Comparison of ENCODE assay signal across 23 mouse cellular contexts in the genomic region with DNA sequence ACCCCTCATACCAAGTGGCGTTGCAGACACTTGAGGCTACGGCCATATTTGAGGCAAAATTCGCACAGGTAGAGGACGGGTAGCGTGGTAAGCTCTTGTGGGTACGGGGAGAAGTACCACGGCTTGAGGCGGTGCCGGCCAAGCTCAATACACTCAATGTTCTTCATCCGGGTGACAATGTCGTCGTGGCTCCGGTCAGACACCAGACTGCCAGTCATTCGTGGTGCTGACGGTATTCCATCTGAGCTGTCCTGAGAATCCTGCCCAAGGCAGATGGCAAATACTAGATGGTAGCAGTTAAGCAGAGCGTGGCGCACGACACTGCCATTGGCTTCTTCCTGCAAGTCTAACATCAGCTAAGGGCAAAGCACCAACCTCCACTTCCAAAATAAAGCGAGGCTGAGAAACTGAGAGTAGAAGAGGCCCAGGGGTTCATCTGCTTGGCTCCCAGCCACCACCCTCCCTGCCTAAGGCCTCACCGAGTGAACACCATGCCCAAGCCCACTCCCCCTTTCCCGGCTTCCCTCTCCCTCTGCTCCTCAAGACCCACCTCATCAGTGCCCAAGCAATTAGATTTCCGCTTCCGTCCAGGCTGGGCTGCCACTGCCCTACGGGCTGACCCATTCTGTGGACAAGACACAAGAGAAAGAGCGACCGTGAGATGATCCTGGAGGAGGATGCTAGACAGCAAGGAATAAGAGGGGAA. TPM values are rescaled to one million over a fixed set of nuclear protein-coding genes. Genes with fewer than 3 reads are reported as not detected.
DNase-seq lines count a peak whose midpoint lies in the region; ATAC-seq and TF ChIP-seq lines count a peak whose summit lies in the region.
"Had no signal": no experiment of that assay in that cellular context is flagged by ENCODE, and none has a peak within 500 bp of the region (broad histone marks: within the 10 kb centered on the region; RNA-seq: fewer than 3 reads in every experiment).

No protein-coding gene starts in this region.

- DNase-seq in adrenal gland, adult (ENCODE audit: inconsistent age in 2 of 2, low spot score in 1 of 2): peak; percentile 22 to 44
- DNase-seq in adrenal gland, postnatal 14 days: no peak
- DNase-seq in hindbrain, postnatal 0 days (ENCODE audit: low spot score): no peak
- peak; percentile 11 for DNase-seq in right cerebral cortex, postnatal 14 days
- no peak for DNase-seq in right cerebral cortex, postnatal 10 days (ENCODE audit: low spot score in 2 of 2)
- no peak for DNase-seq in forebrain, postnatal 0 days
- DNase-seq: heart, postnatal 10 days; kidney, adult 2 months; lung, embryonic 14.5 days; lung, postnatal 4 days; thymus, adult 18-20 months; thymus, postnatal 4 days had no signal

- no peak overlapping the region for H3K27ac ChIP-seq in hindbrain, embryonic 13.5 days
- no peak overlapping the region for H3K27ac ChIP-seq in hindbrain, postnatal 0 days
- H3K27ac ChIP-seq in neural tube, embryonic 15.5 days (replicated peaks): no peak overlapping the region
- no peak overlapping the region for H3K27ac ChIP-seq in forebrain, postnatal 0 days (ENCODE audit: low read depth, low read length)
- H3K27ac ChIP-seq: stomach, embryonic 15.5 days had no signal

- no peak for ATAC-seq in hindbrain, embryonic 13.5 days (ENCODE audit: low FRiP score)
- no peak for ATAC-seq in hindbrain, postnatal 0 days
- no peak for ATAC-seq in neural tube, embryonic 15.5 days (ENCODE audit: low FRiP score)
- no peak for ATAC-seq in forebrain, postnatal 0 days
- ATAC-seq: forebrain, embryonic 14.5 days; liver, embryonic 12.5 days; Patski had no signal

- 0 out of 2 replicates have a peak, but pooled peaks cover 2% of the 10 kb centered on the region for H3K27me3 ChIP-seq in hindbrain, embryonic 13.5 days
- H3K27me3 ChIP-seq in hindbrain, postnatal 0 days (ENCODE audit: insufficient read depth, low read length): no peaks in the 10 kb centered on the region
- H3K27me3 ChIP-seq in neural tube, embryonic 15.5 days (replicated peaks): no peaks in the 10 kb centered on the region
- H3K27me3 ChIP-seq in forebrain, postnatal 0 days (ENCODE audit: insufficient read depth, low read length): no peaks in the 10 kb centered on the region
- H3K27me3 ChIP-seq: liver, embryonic 12.5 days; Patski; stomach, embryonic 15.5 days had no signal

- no peaks in the 10 kb centered on the region for H3K9me3 ChIP-seq in hindbrain, embryonic 13.5 days
- no peaks in the 10 kb centered on the region for H3K9me3 ChIP-seq in hindbrain, postnatal 0 days (ENCODE audit: low read length)
- H3K9me3 ChIP-seq in neural tube, embryonic 15.5 days (replicated peaks): no peaks in the 10 kb centered on the region
- no peaks in the 10 kb centered on the region for H3K9me3 ChIP-seq in forebrain, postnatal 0 days (ENCODE audit: low read length)
- H3K9me3 ChIP-seq: heart, embryonic 10.5 days; liver, embryonic 12.5 days; stomach, embryonic 15.5 days had no signal

- WGBS in hindbrain, embryonic 13.5 days: 96% methylated on average over 26 of the region's 26 CpGs
- 94% methylated on average over 26 of the region's 26 CpGs for WGBS in hindbrain, postnatal 0 days
- 95% methylated on average over 26 of the region's 26 CpGs for WGBS in neural tube, embryonic 15.5 days
- 91% methylated on average over 26 of the region's 26 CpGs for WGBS in forebrain, postnatal 0 days

- H3K36me3 ChIP-seq in hindbrain, embryonic 13.5 days: peaks cover 61% of the 10 kb centered on the region
- H3K36me3 ChIP-seq in hindbrain, postnatal 0 days (ENCODE audit: insufficient read depth, low read length): peaks cover 50% of the 10 kb centered on the region
- peaks cover 61% of the 10 kb centered on the region for H3K36me3 ChIP-seq in neural tube, embryonic 15.5 days
- peaks cover 60% of the 10 kb centered on the region for H3K36me3 ChIP-seq in forebrain, postnatal 0 days (ENCODE audit: insufficient read depth)

- H3K9ac ChIP-seq in hindbrain, embryonic 13.5 days: peak overlapping the region; percentile 85; the same call in 1 of the 2 replicates
- H3K9ac ChIP-seq in hindbrain, postnatal 0 days (replicated peaks; ENCODE audit: low read length): no peak overlapping the region
- no peak overlapping the region for H3K9ac ChIP-seq in neural tube, embryonic 15.5 days (replicated peaks)
- H3K9ac ChIP-seq in forebrain, postnatal 0 days: no peak overlapping the region
- H3K9ac ChIP-seq: stomach, embryonic 15.5 days had no signal

- peaks cover 48% of the 10 kb centered on the region for H3K4me1 ChIP-seq in hindbrain, embryonic 13.5 days (replicated peaks)
- H3K4me1 ChIP-seq in hindbrain, postnatal 0 days (ENCODE audit: insufficient read depth, low read length): peaks cover 8% of the 10 kb centered on the region
- peaks cover 49% of the 10 kb centered on the region for H3K4me1 ChIP-seq in neural tube, embryonic 15.5 days
- no peaks in the 10 kb centered on the region for H3K4me1 ChIP-seq in forebrain, postnatal 0 days (ENCODE audit: insufficient read depth)

- no peak overlapping the region; the same call in 1 of the 2 replicates for H3K4me3 ChIP-seq in hindbrain, embryonic 13.5 days
- no peak overlapping the region for H3K4me3 ChIP-seq in hindbrain, postnatal 0 days (ENCODE audit: low read length)
- H3K4me3 ChIP-seq in neural tube, embryonic 15.5 days (replicated peaks): no peak overlapping the region
- no peak overlapping the region for H3K4me3 ChIP-seq in forebrain, postnatal 0 days (ENCODE audit: low read depth, low read length)

- H3K4me2 ChIP-seq in hindbrain, embryonic 13.5 days: no peak overlapping the region
- H3K4me2 ChIP-seq in hindbrain, postnatal 0 days (ENCODE audit: low read depth, low read length): no peak overlapping the region
- peak overlapping the region; percentile 72 for H3K4me2 ChIP-seq in neural tube, embryonic 15.5 days
- H3K4me2 ChIP-seq in forebrain, postnatal 0 days (ENCODE audit: low read depth): no peak overlapping the region

- no peak for TF ChIP-seq CTCF in hindbrain, postnatal 0 days (IDR thresholded peaks at IDR 0.05; ENCODE audit: low read depth)
- TF ChIP-seq CTCF in forebrain, postnatal 0 days (IDR thresholded peaks at IDR 0.05; ENCODE audit: low read depth): no peak

RNA-seq across cellular contexts. Expression of a gene that starts 2.2 kb away (rescaled TPM):
- total RNA-seq in adrenal gland, postnatal 14 days (2021): 54.8 and 62.0 TPM in 2 replicates
- polyA plus RNA-seq in hindbrain, embryonic 13.5 days (2015; fragmentation: Nextera tagmentation; extraction: Ambion mirVana): 77.2 and 79.7 TPM in 2 replicates
- total RNA-seq in hindbrain, postnatal 0 days (2014; rRNA removed): 95.2 and 163 TPM in 2 replicates
- 72.0 and 74.0 TPM in 2 replicates for polyA plus RNA-seq in hindbrain, postnatal 0 days (2015; fragmentation: Nextera tagmentation; extraction: Ambion mirVana)
- 64.9 and 66.2 TPM in 2 replicates for polyA plus RNA-seq in neural tube, embryonic 15.5 days (2015; fragmentation: Nextera tagmentation; extraction: Ambion mirVana)
- total RNA-seq in forebrain, postnatal 0 days (2014; rRNA removed): 131 and 150 TPM in 2 replicates
- 62.8 and 72.6 TPM in 2 replicates for polyA plus RNA-seq in forebrain, postnatal 0 days (2015; fragmentation: Nextera tagmentation; extraction: Ambion mirVana)

RNA-seq across cellular contexts. Expression of a gene that starts 6.2 kb away (rescaled TPM):
- 106 and 113 TPM in 2 replicates for total RNA-seq in adrenal gland, postnatal 14 days (2021)
- polyA plus RNA-seq in hindbrain, embryonic 13.5 days (2015; fragmentation: Nextera tagmentation; extraction: Ambion mirVana): 71.2 and 80.6 TPM in 2 replicates
- total RNA-seq in hindbrain, postnatal 0 days (2014; rRNA removed): 33.6 and 40.4 TPM in 2 replicates
- polyA plus RNA-seq in hindbrain, postnatal 0 days (2015; fragmentation: Nextera tagmentation; extraction: Ambion mirVana): 66.4 and 75.4 TPM in 2 replicates
- polyA plus RNA-seq in neural tube, embryonic 15.5 days (2015; fragmentation: Nextera tagmentation; extraction: Ambion mirVana): 68.2 and 81.5 TPM in 2 replicates
- total RNA-seq in forebrain, postnatal 0 days (2014; rRNA removed): 29.0 and 34.1 TPM in 2 replicates
- 49.8 and 59.9 TPM in 2 replicates for polyA plus RNA-seq in forebrain, postnatal 0 days (2015; fragmentation: Nextera tagmentation; extraction: Ambion mirVana)

RNA-seq across cellular contexts. Expression of a gene that starts 29.4 kb away (rescaled TPM):
- total RNA-seq in adrenal gland, postnatal 14 days (2021): 60.7 and 65.1 TPM in 2 replicates
- 30.1 and 35.2 TPM in 2 replicates for polyA plus RNA-seq in hindbrain, embryonic 13.5 days (2015; fragmentation: Nextera tagmentation; extraction: Ambion mirVana)
- 40.1 and 40.8 TPM in 2 replicates for total RNA-seq in hindbrain, postnatal 0 days (2014; rRNA removed)
- 30.3 and 33.1 TPM in 2 replicates for polyA plus RNA-seq in hindbrain, postnatal 0 days (2015; fragmentation: Nextera tagmentation; extraction: Ambion mirVana)
- 31.6 and 39.2 TPM in 2 replicates for polyA plus RNA-seq in neural tube, embryonic 15.5 days (2015; fragmentation: Nextera tagmentation; extraction: Ambion mirVana)
- 23.2 and 34.8 TPM in 2 replicates for total RNA-seq in forebrain, postnatal 0 days (2014; rRNA removed)
- 26.8 and 32.3 TPM in 2 replicates for polyA plus RNA-seq in forebrain, postnatal 0 days (2015; fragmentation: Nextera tagmentation; extraction: Ambion mirVana)

RNA-seq across cellular contexts. Expression of a gene that starts 40.0 kb away (rescaled TPM):
- total RNA-seq in adrenal gland, postnatal 14 days (2021): 7.3 and 8.0 TPM in 2 replicates
- 2.2 and 2.9 TPM in 2 replicates for polyA plus RNA-seq in hindbrain, embryonic 13.5 days (2015; fragmentation: Nextera tagmentation; extraction: Ambion mirVana)
- total RNA-seq in hindbrain, postnatal 0 days (2014; rRNA removed): 15.0 and 19.3 TPM in 2 replicates
- 2.3 and 2.6 TPM in 2 replicates for polyA plus RNA-seq in hindbrain, postnatal 0 days (2015; fragmentation: Nextera tagmentation; extraction: Ambion mirVana)
- polyA plus RNA-seq in neural tube, embryonic 15.5 days (2015; fragmentation: Nextera tagmentation; extraction: Ambion mirVana): 2.7 and 4.7 TPM in 2 replicates
- total RNA-seq in forebrain, postnatal 0 days (2014; rRNA removed): 9.0 and 9.5 TPM in 2 replicates
- 1.2 and 1.6 TPM in 2 replicates for polyA plus RNA-seq in forebrain, postnatal 0 days (2015; fragmentation: Nextera tagmentation; extraction: Ambion mirVana)

RNA-seq across cellular contexts. Expression of a gene that starts 47.4 kb away (rescaled TPM):
- total RNA-seq in adrenal gland, postnatal 14 days (2021): not detected in 2 replicates
- polyA plus RNA-seq in hindbrain, embryonic 13.5 days (2015; fragmentation: Nextera tagmentation; extraction: Ambion mirVana): 0.21 TPM in 1 of 2 replicates, not detected in the other
- total RNA-seq in hindbrain, postnatal 0 days (2014; rRNA removed): not detected in 2 replicates
- polyA plus RNA-seq in hindbrain, postnatal 0 days (2015; fragmentation: Nextera tagmentation; extraction: Ambion mirVana): 0.25 TPM in 1 of 2 replicates, not detected in the other
- polyA plus RNA-seq in neural tube, embryonic 15.5 days (2015; fragmentation: Nextera tagmentation; extraction: Ambion mirVana): 0.06 and 2.0 TPM in 2 replicates
- not detected in 2 replicates for total RNA-seq in forebrain, postnatal 0 days (2014; rRNA removed)
- 0.11 and 0.21 TPM in 2 replicates for polyA plus RNA-seq in forebrain, postnatal 0 days (2015; fragmentation: Nextera tagmentation; extraction: Ambion mirVana)
- total RNA-seq: adrenal gland, postnatal 10 days; gastrocnemius, postnatal 4 days; heart, postnatal 10 days; layer of hippocampus, adult 8-10 months; left cerebral cortex, adult 18-20 months had no signal
- polyA plus RNA-seq: forebrain, embryonic 14.5 days; liver, embryonic 12.5 days had no signal

Comparison
In these comparisons a context has a peak if more than half of its experiments do, and no peak if none do; other contexts are left out.
1. DNase-seq: peak in adrenal gland, adult (2 of 2) and right cerebral cortex, postnatal 14 days (single experiment); none in adrenal gland, postnatal 14 days (single experiment), hindbrain, postnatal 0 days (single experiment), right cerebral cortex, postnatal 10 days (0 of 2) and forebrain, postnatal 0 days (single experiment).